Mouse (Mus musculus) neural tube, embryonic 13.5 days (tissue): Measurements from ENCODE around the gene Ss18l1. TPM values are rescaled to one million over a fixed set of nuclear protein-coding genes. Genes with fewer than 3 reads are reported as not detected.
A peak's percentile ranks its signal among the peaks of the same experiment; 100 is the strongest.

Experiments
- ATAC-seq: fragments of 200-750 bp; cut with Nextera tagmentation; 2 replicates; pipeline ENCODE4 v1.8.0; 2017; ENCODE audit warnings: low read depth, mild to moderate bottlenecking, moderate TSS enrichment, moderate library complexity
- H3K27ac ChIP-seq: fragments of 300-500 bp; sonication (generic); replicated peaks from 2 replicates; pipeline ENCODE4 v1.5.1; 2015; ENCODE audit warnings: moderate library complexity, mild to moderate bottlenecking, inconsistent platforms
- H3K27me3 ChIP-seq: fragments of 300-500 bp; sonication (generic); 2 replicates; pipeline ENCODE4 v1.6.1; 2015; ENCODE audit warnings: mild to moderate bottlenecking, inconsistent platforms
- H3K36me3 ChIP-seq: fragments of 300-500 bp; sonication (generic); 2 replicates; pipeline ENCODE4 v1.6.1; 2015; ENCODE audit warnings: mild to moderate bottlenecking, inconsistent platforms
- H3K4me1 ChIP-seq: fragments of 300-500 bp; sonication (generic); replicated peaks from 2 replicates; pipeline ENCODE4 v1.6.1; 2015; ENCODE audit warnings: inconsistent platforms
- H3K4me2 ChIP-seq: fragments of 300-500 bp; sonication (generic); 2 replicates; pipeline ENCODE4 v1.6.1; 2015; ENCODE audit warnings: inconsistent platforms, mild to moderate bottlenecking, moderate library complexity
- H3K4me3 ChIP-seq: fragments of 300-500 bp; sonication (generic); 2 replicates; pipeline ENCODE4 v1.5.1; 2015; ENCODE audit warnings: mild to moderate bottlenecking, inconsistent platforms
- H3K9ac ChIP-seq: fragments of 300-500 bp; sonication (generic); 2 replicates; pipeline ENCODE4 v1.6.1; 2015; ENCODE audit warnings: moderate library complexity, mild to moderate bottlenecking, inconsistent platforms
- H3K9me3 ChIP-seq: fragments of 300-500 bp; sonication (generic); 2 replicates; pipeline ENCODE4 v1.6.1; 2016; ENCODE audit warnings: inconsistent platforms
- WGBS: fragments of 180-500 bp; shearing (Covaris S2); methylation state at CpG from one replicate; pipeline ENCODE4 v1.1.7; 2015; 5-methylcytosine and 5-hydroxymethylcytosine counted together
- polyA plus RNA-seq: library from polyadenylated mRNA; unstranded; fragments of >200 nt; fragmentation: Nextera tagmentation; extraction: Ambion mirVana; gene quantifications from 2 replicates; pipeline ENCODE4 v1.2.1, GENCODE M21; 2015

The Ss18l1 gene
- 44.8 and 45.2 TPM in 2 replicates for polyA plus RNA-seq

DNA sequence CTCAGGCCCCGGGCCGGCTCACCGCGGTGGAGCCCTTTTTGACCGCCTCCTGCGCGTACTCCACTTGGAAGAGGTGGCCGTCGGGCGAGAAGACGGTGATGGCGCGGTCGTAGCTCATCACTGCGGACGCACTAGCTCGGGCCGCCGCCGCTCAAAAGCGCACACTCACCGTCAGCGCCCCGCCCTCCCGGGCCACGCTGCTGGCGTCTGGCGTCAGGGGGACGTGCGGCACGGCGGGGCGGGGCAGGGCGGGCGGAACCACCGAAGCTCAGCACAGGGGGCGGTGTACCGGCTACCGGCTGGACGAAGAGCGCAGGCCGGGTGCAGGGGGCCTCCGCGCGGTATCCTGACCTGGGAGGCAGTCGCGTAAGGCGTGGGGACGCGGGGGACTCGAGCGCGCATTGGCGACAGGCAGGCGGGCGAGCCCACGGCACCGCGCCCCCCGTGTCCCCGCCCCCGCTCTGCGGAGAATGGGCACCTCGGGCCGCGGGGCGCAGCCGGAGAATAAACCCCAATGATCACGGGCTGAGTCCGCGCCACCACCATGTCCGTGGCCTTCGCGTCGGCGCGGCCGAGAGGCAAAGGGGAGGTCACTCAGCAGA lies at the start of gene Ss18l1, which contains the start of gene Psma7:
Gene Ss18l1 (plus strand): TSS at position 254 of the 602 bp plus-strand sequence.
Gene Psma7 (minus strand): TSS at position 178 of the 602 bp plus-strand sequence.
- H3K9ac ChIP-seq = peak within 1 kb of the TSS; percentile 94
- no peaks in the 10 kb centered on the region for H3K27me3 ChIP-seq
- peak within 1 kb of the TSS; percentile 80 for H3K4me2 ChIP-seq
- H3K4me3 ChIP-seq = peak within 1 kb of the TSS; percentile 97
- peak; percentile 95 for ATAC-seq
- H3K4me1 ChIP-seq = peaks cover 50% of the 10 kb centered on the region
- under 1% methylated on average over 72 of the region's 78 CpGs for WGBS
- H3K9me3 ChIP-seq = no peaks in the 10 kb centered on the region
- H3K27ac ChIP-seq = peak within 1 kb of the TSS; percentile 99
- peaks cover 36% of the 10 kb centered on the region for H3K36me3 ChIP-seq

DNA sequence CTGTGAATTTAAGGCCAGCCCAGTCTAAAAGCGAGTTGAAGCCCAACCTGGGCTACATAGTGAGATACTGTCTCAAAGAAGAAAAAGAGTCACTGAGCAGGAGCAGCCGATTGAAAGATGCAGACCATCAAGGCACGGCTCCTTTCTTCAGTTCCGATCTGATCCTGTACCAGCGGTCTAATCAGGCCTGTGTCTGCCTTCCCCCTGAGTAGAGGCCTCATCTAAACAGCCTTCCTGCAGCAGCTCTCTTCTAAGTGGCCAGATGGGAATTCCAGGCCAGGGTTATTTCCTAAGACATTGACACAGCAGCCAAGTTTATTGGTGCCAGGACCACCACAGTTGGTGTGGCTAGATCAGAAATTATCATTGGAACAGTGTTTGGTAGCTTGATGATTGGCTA lies 49.2 kb upstream of the Ss18l1 start:
- H3K36me3 ChIP-seq = no peaks in the 10 kb centered on the region
- H3K27me3 ChIP-seq = no peaks in the 10 kb centered on the region
- ATAC-seq = no peak
- WGBS = 81% methylated on average over 5 of the region's 5 CpGs
- H3K27ac ChIP-seq = no peak overlapping the region
- H3K9me3 ChIP-seq = no peaks in the 10 kb centered on the region
- no peak overlapping the region for H3K4me3 ChIP-seq
- no peaks in the 10 kb centered on the region for H3K4me1 ChIP-seq
- no peak overlapping the region for H3K9ac ChIP-seq
- no peak overlapping the region for H3K4me2 ChIP-seq

DNA sequence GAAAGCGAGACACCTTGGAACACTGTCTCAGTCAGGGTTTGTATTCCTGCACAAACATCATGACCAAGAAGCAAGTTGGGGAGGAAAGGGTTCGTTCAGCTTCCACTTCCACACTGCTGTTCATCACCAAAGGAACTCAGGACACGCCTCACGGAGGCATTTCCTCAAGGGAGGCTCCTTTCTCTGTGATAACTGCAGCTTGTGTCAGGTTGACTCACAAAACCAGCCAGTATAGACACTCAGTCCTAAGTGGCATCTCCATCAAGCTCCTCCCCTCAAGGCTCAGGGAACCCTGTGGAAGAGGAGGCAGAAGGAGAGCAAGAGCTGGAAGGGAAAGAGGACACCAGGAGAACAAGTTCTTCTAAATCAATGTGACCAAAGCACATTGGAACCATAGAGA lies 43.9 kb upstream of the Ss18l1 start:
- H3K4me2 ChIP-seq = no peak overlapping the region
- no peak overlapping the region for H3K9ac ChIP-seq
- no peak for ATAC-seq
- no peaks in the 10 kb centered on the region for H3K27me3 ChIP-seq
- H3K4me3 ChIP-seq = no peak overlapping the region
- H3K9me3 ChIP-seq = no peaks in the 10 kb centered on the region
- WGBS = 81% methylated on average over 4 of the region's 4 CpGs
- H3K4me1 ChIP-seq = no peaks in the 10 kb centered on the region
- H3K27ac ChIP-seq = no peak overlapping the region
- no peaks in the 10 kb centered on the region for H3K36me3 ChIP-seq

GRCm38 (mm10) chr2:180001635-180002034 lies 40.7 kb upstream of the Ss18l1 start:
- no peak overlapping the region for H3K4me2 ChIP-seq
- 94% methylated on average over 9 of the region's 9 CpGs for WGBS
- H3K36me3 ChIP-seq = no peaks in the 10 kb centered on the region
- no peak overlapping the region for H3K27ac ChIP-seq
- no peak for ATAC-seq
- no peaks in the 10 kb centered on the region for H3K9me3 ChIP-seq
- H3K9ac ChIP-seq = no peak overlapping the region
- H3K4me1 ChIP-seq = no peaks in the 10 kb centered on the region
- no peak overlapping the region for H3K4me3 ChIP-seq
- H3K27me3 ChIP-seq = no peaks in the 10 kb centered on the region

DNA sequence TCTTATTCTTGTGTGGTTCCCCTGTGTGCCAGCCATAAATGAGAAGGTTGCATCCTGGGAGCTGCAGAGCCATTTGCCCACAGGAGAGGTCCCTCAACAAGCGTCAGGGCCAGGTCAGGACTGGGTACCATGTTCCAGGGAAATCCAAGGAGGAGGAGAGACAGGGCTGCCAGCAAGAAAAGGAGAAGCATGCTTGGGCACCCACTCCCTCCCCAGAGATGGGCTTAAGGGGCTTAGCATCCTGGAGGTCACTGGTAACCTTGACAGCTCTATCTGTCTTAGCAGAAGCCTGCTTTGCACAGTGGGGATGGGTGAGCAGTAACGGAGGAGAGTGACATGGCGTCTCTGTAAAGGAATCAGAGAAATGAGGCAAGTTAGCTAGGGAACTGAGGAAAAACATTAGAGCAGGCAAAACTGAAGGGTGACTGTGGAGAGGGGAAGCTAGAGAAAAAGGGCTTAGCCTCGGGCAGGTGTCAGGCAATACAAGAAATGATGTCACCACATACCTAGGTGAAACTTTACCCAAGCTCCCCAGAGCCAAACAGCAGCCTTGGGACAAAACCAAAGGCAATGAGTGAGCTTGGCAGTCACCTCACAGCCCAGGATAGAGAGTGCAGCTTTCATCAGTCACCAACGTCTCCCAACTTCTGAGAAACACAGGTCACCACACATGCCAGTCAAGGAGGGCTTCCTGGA lies 36.5 kb upstream of the Ss18l1 start:
- no peak overlapping the region for H3K27ac ChIP-seq
- H3K9me3 ChIP-seq = no peaks in the 10 kb centered on the region
- H3K4me3 ChIP-seq = no peak overlapping the region
- H3K36me3 ChIP-seq = no peaks in the 10 kb centered on the region
- no peaks in the 10 kb centered on the region for H3K27me3 ChIP-seq
- H3K4me2 ChIP-seq = no peak overlapping the region
- WGBS = 66% methylated on average over 5 of the region's 5 CpGs
- no peaks in the 10 kb centered on the region for H3K4me1 ChIP-seq
- no peak overlapping the region for H3K9ac ChIP-seq
- no peak for ATAC-seq

- H3K4me3 ChIP-seq = no peak overlapping the region
- H3K9ac ChIP-seq = no peak overlapping the region
These were observed 35.8 kb upstream of the Ss18l1 start for GRCm38 (mm10) chr2:180006352-180007017.

GRCm38 (mm10) chr2:180010686-180011085 lies 31.6 kb upstream of the Ss18l1 start:
- Histone ChIP-seq H3K27ac (no peak overlapping the region), H3K4me3 (no peak overlapping the region), H3K36me3 (no peaks in the 10 kb centered on the region), H3K27me3 (no peaks in the 10 kb centered on the region), H3K4me2 (no peak overlapping the region), H3K9me3 (no peaks in the 10 kb centered on the region), H3K4me1 (no peaks in the 10 kb centered on the region), H3K9ac (no peak overlapping the region)
- WGBS = 94% methylated on average over 7 of the region's 7 CpGs
- ATAC-seq = no peak

More at GRCm38 (mm10) chr2:180006352-180007017, 35.8 kb upstream of the Ss18l1 start:
- 55% methylated on average over 9 of the region's 9 CpGs for WGBS
- no peaks in the 10 kb centered on the region for H3K27me3 ChIP-seq
- H3K9me3 ChIP-seq = no peaks in the 10 kb centered on the region
- H3K4me2 ChIP-seq = no peak overlapping the region
- no peaks in the 10 kb centered on the region for H3K4me1 ChIP-seq
- no peak overlapping the region for H3K27ac ChIP-seq
- H3K36me3 ChIP-seq = no peaks in the 10 kb centered on the region
- no peak for ATAC-seq

DNA sequence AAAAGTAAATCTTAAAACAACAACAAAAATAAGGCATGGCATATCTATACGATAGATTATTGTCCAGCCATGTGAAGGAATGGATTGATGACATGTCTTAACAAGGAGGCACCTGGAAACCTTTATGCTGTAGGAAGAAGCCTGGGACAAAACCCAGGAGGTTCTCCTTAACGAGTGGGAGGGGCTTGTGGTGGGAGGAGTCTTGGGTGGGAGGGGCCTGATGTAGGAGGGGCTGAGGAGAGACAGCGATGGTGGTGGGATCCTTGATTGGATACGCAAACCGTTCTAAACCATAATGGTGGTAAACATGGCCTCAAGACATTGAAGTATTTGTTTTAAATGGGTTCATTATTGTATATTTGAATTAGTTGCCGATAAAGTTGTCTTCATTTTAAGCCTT lies 30.9 kb upstream of the Ss18l1 start:
- Histone ChIP-seq H3K4me1 (no peaks in the 10 kb centered on the region), H3K27me3 (no peaks in the 10 kb centered on the region), H3K9ac (no peak overlapping the region), H3K4me3 (no peak overlapping the region), H3K27ac (no peak overlapping the region), H3K36me3 (no peaks in the 10 kb centered on the region), H3K9me3 (no peaks in the 10 kb centered on the region), H3K4me2 (no peak overlapping the region)
- ATAC-seq = no peak
- WGBS = 86% methylated on average over 6 of the region's 6 CpGs

GRCm38 (mm10) chr2:180013686-180014085 lies 28.6 kb upstream of the Ss18l1 start:
- no peak overlapping the region for H3K27ac ChIP-seq
- H3K9me3 ChIP-seq = no peaks in the 10 kb centered on the region
- no peak for ATAC-seq
- peaks cover 3% of the 10 kb centered on the region; the same call in 1 of the 2 replicates for H3K4me1 ChIP-seq
- H3K4me2 ChIP-seq = no peak overlapping the region
- no peak overlapping the region for H3K9ac ChIP-seq
- WGBS = 93% methylated on average over 7 of the region's 7 CpGs
- no peaks in the 10 kb centered on the region; the same call in 1 of the 2 replicates for H3K27me3 ChIP-seq
- H3K4me3 ChIP-seq = no peak overlapping the region
- H3K36me3 ChIP-seq = no peaks in the 10 kb centered on the region

DNA sequence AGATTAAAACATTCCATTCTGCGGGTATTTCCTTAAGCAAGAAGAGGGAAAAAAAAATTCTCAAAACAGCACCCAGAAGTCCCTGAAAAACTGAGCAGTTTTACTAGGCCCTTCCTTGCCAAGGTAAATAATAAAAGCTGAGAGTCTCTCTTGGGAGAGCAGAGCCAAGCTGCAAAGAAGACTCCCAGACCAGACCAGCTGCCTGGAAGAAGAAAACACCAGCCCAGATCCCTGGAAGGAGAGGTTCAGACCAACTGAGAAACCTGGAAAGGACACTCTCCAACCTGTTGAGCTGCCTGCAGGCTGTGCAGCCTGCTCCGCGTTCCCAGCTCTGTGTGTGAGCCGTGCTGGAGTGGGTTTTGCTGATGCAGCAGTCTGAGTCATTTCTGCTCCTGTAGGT lies 24.7 kb upstream of the Ss18l1 start:
- Histone ChIP-seq H3K9me3 (no peaks in the 10 kb centered on the region), H3K4me2 (no peak overlapping the region), H3K4me3 (no peak overlapping the region), H3K9ac (no peak overlapping the region), H3K27me3 (peaks cover 26% of the 10 kb centered on the region), H3K36me3 (no peaks in the 10 kb centered on the region), H3K27ac (no peak overlapping the region), H3K4me1 (peaks cover 6% of the 10 kb centered on the region; the same call in 1 of the 2 replicates)
- 71% methylated on average over 4 of the region's 4 CpGs for WGBS
- ATAC-seq = no peak

GRCm38 (mm10) chr2:180018573-180018972 lies 23.7 kb upstream of the Ss18l1 start:
- no peak overlapping the region for H3K9ac ChIP-seq
- H3K9me3 ChIP-seq = no peaks in the 10 kb centered on the region
- no peak overlapping the region for H3K27ac ChIP-seq
- H3K4me3 ChIP-seq = no peak overlapping the region
- no peak for ATAC-seq
- peaks cover 35% of the 10 kb centered on the region for H3K27me3 ChIP-seq
- no peak overlapping the region for H3K4me2 ChIP-seq
- WGBS = 74% methylated on average over 9 of the region's 9 CpGs
- peaks cover 6% of the 10 kb centered on the region; the same call in 1 of the 2 replicates for H3K4me1 ChIP-seq
- no peaks in the 10 kb centered on the region for H3K36me3 ChIP-seq

- peaks cover 6% of the 10 kb centered on the region; the same call in 1 of the 2 replicates for H3K4me1 ChIP-seq
- no peak overlapping the region for H3K9ac ChIP-seq
- H3K27me3 ChIP-seq = peaks cover 37% of the 10 kb centered on the region
- no peak overlapping the region for H3K4me2 ChIP-seq
- no peak overlapping the region for H3K4me3 ChIP-seq
- no peak for ATAC-seq
- H3K9me3 ChIP-seq = no peaks in the 10 kb centered on the region
- no peak overlapping the region for H3K27ac ChIP-seq
- 79% methylated on average over 7 of the region's 7 CpGs for WGBS
- H3K36me3 ChIP-seq = no peaks in the 10 kb centered on the region
These were observed 22.1 kb upstream of the Ss18l1 start for GRCm38 (mm10) chr2:180020091-180020661.
